Mouse (Mus musculus) myocyte (in vitro differentiated cells): ENCODE measurements around the gene Kif1c. TPM values are rescaled to one million over a fixed set of nuclear protein-coding genes. Genes with fewer than 3 reads are reported as not detected.

Experiments used
- H3K27me3 ChIP-seq: one replicate; pipeline ENCODE4 v1.6.1; 2011; ENCODE audit not compliant: control insufficient read depth, insufficient read depth, insufficient read length
- H3K36me3 ChIP-seq: one replicate; pipeline ENCODE4 v1.6.1; 2011; ENCODE audit not compliant: control insufficient read depth, insufficient read depth
- H3K4me2 ChIP-seq: one replicate; pipeline ENCODE4 v1.6.1; 2011; ENCODE audit warnings: low read depth, control low read depth
- H3K4me3 ChIP-seq: one replicate; pipeline ENCODE4 v1.5.1; 2011; ENCODE audit warnings: mild to moderate bottlenecking, control low read depth, moderate library complexity
- H3K79me2 ChIP-seq: one replicate; pipeline ENCODE4 v1.6.1; 2011; ENCODE audit not compliant: control insufficient read depth, insufficient read depth
- H3ac ChIP-seq: one replicate; pipeline ENCODE4 v1.6.1; 2011; ENCODE audit not compliant: control insufficient read depth, insufficient read length
- CEBPB ChIP-seq: IDR thresholded peaks from 2 replicates; pipeline ENCODE4 v1.6.1; 2011; ENCODE audit warnings: mild to moderate bottlenecking, moderate library complexity; ENCODE audit not compliant: poor library complexity, insufficient read depth, severe bottlenecking
- E2F4 ChIP-seq: IDR thresholded peaks from one replicate; pipeline ENCODE4 v1.6.1; 2011; ENCODE audit warnings: mild to moderate bottlenecking, control low read depth, moderate library complexity; ENCODE audit not compliant: insufficient read depth
- MAX ChIP-seq: IDR thresholded peaks from one replicate; pipeline ENCODE4 v1.6.1; 2011; ENCODE audit warnings: low read depth, mild to moderate bottlenecking, control low read depth
- MYOD1 ChIP-seq, 3 experiments: IDR thresholded peaks; one replicate each; pipeline ENCODE4 v1.6.1; 2011; ENCODE audit warnings: control low read depth in 2 of 3, low read depth in 2 of 3, mild to moderate bottlenecking in 2 of 3, moderate library complexity in 1 of 3; ENCODE audit not compliant: insufficient read length in 2 of 3, control insufficient read depth in 1 of 3
- MYOG ChIP-seq, 3 experiments: IDR thresholded peaks; one replicate each; pipeline ENCODE4 v1.6.1; 2011; ENCODE audit warnings: control low read depth in 2 of 3, low read depth in 2 of 3, mild to moderate bottlenecking in 2 of 3; ENCODE audit not compliant: insufficient read length in 2 of 3, control insufficient read depth in 1 of 3, insufficient read depth in 1 of 3
- POLR2A ChIP-seq: IDR thresholded peaks from one replicate; pipeline ENCODE4 v1.6.1; 2011; ENCODE audit warnings: low read depth, mild to moderate bottlenecking, control low read depth, moderate library complexity; ENCODE audit not compliant: insufficient read length
- POLR2AphosphoS2 ChIP-seq: IDR thresholded peaks from one replicate; pipeline ENCODE4 v1.6.1; 2011; ENCODE audit warnings: low read depth, control low read depth; ENCODE audit not compliant: insufficient read length
- REST ChIP-seq: IDR thresholded peaks from one replicate; pipeline ENCODE4 v1.6.1; 2011; ENCODE audit warnings: mild to moderate bottlenecking, control low read depth, moderate library complexity; ENCODE audit not compliant: insufficient read depth, insufficient read length
- SRF ChIP-seq: IDR thresholded peaks from one replicate; pipeline ENCODE4 v1.6.1; 2011; ENCODE audit warnings: low read depth; ENCODE audit not compliant: control insufficient read depth, insufficient read length
- TCF12 ChIP-seq: IDR thresholded peaks from one replicate; pipeline ENCODE4 v1.6.1; 2011; ENCODE audit warnings: mild to moderate bottlenecking, control low read depth; ENCODE audit not compliant: poor library complexity, insufficient read depth, severe bottlenecking
- TCF3 ChIP-seq: IDR thresholded peaks from one replicate; pipeline ENCODE4 v1.6.1; 2011; ENCODE audit warnings: low read depth, control low read depth; ENCODE audit not compliant: insufficient read length
- USF1 ChIP-seq: IDR thresholded peaks from one replicate; pipeline ENCODE4 v1.6.1; 2011; ENCODE audit warnings: low read depth, mild to moderate bottlenecking, control low read depth, moderate library complexity
- polyA plus RNA-seq: library from polyadenylated mRNA; unstranded; fragments of >200 nt; fragmentation: generic; extraction: Trizol; gene quantifications from one replicate; pipeline ENCODE4 v1.2.1, GENCODE M21; 2012; ENCODE audit warnings: missing spikeins

The Kif1c gene
- polyA plus RNA-seq, 1 experiment = 96.3 TPM

GRCm38 (mm10) chr11:70721072-70721471 is 20.7 kb downstream of the Kif1c start:
- Histone ChIP-seq H3K27me3 (no peaks in the 10 kb centered on the region), H3K79me2 (no peaks in the 10 kb centered on the region), H3K4me2 (no peak overlapping the region), H3ac (no peak overlapping the region), H3K4me3 (no peak overlapping the region), H3K36me3 (peaks cover 65% of the 10 kb centered on the region)
- TF ChIP-seq SRF = no peak
- TF ChIP-seq E2F4 = no peak
- no peak for TF ChIP-seq TCF3
- TF ChIP-seq MYOG (IDR thresholded peaks at IDR 0.05; ENCODE audit: control insufficient read depth in 1 of 3, insufficient read depth in 1 of 3, insufficient read length in 2 of 3, low read depth in 2 of 3) = no peak
- no peak for TF ChIP-seq USF1
- TF ChIP-seq POLR2A = no peak
- no peak for TF ChIP-seq CEBPB
- no peak for TF ChIP-seq TCF12
- no peak for TF ChIP-seq MYOD1 (IDR thresholded peaks at IDR 0.05; ENCODE audit: control insufficient read depth in 1 of 3, insufficient read length in 2 of 3, low read depth in 2 of 3)
- TF ChIP-seq MAX = no peak

GRCm38 (mm10) chr11:70724706-70725105 is 24.4 kb downstream of the Kif1c start:
- no peak overlapping the region for H3ac ChIP-seq

DNA sequence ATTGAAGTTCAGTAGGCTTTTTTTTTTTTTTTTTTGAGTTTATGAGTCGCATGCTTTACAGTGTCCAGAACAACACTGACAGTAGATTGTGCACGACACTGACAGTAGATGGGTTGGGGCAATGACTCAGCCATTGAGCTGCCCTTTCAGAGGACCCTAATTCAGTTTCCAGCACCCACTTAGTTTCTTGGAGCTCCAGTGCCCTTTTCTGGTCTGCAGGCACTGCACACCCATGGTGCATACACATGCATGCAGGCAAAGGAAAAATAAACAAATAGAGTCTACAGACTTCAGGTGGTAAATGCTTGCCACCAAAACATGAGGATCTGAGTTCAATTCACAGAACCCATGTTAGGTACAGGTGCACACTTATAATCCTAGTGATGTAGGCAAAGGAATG is 26.2 kb downstream of the Kif1c start:
- Histone ChIP-seq H3K4me2 (no peak overlapping the region), H3K79me2 (no peaks in the 10 kb centered on the region), H3K36me3 (peaks cover 32% of the 10 kb centered on the region), H3K27me3 (no peaks in the 10 kb centered on the region), H3ac (no peak overlapping the region), H3K4me3 (no peak overlapping the region)
- TF ChIP-seq TCF3 (no peak), MYOD1 (IDR thresholded peaks at IDR 0.05; ENCODE audit: control insufficient read depth in 1 of 3, insufficient read length in 2 of 3, low read depth in 2 of 3) (no peak), POLR2A (no peak), TCF12 (no peak), MYOG (IDR thresholded peaks at IDR 0.05; ENCODE audit: control insufficient read depth in 1 of 3, insufficient read depth in 1 of 3, insufficient read length in 2 of 3, low read depth in 2 of 3) (no peak), E2F4 (no peak), MAX (no peak), REST (no peak), USF1 (no peak), CEBPB (no peak), POLR2AphosphoS2 (no peak), SRF (no peak)

More at GRCm38 (mm10) chr11:70724706-70725105, 24.4 kb downstream of the Kif1c start:
- H3K36me3 ChIP-seq = peaks cover 44% of the 10 kb centered on the region
- no peaks in the 10 kb centered on the region for H3K79me2 ChIP-seq
- H3K4me3 ChIP-seq = no peak overlapping the region
- TF ChIP-seq MYOG (IDR thresholded peaks at IDR 0.05; ENCODE audit: control insufficient read depth in 1 of 3, insufficient read depth in 1 of 3, insufficient read length in 2 of 3, low read depth in 2 of 3) = no peak
- no peak for TF ChIP-seq TCF12
- no peak for TF ChIP-seq REST
- TF ChIP-seq MYOD1 (IDR thresholded peaks at IDR 0.05; ENCODE audit: control insufficient read depth in 1 of 3, insufficient read length in 2 of 3, low read depth in 2 of 3) = no peak
- TF ChIP-seq MAX = no peak
- TF ChIP-seq POLR2AphosphoS2 = no peak
- TF ChIP-seq E2F4 = no peak
- no peak for TF ChIP-seq USF1
- TF ChIP-seq SRF = no peak
- TF ChIP-seq POLR2A = no peak
- no peak for TF ChIP-seq TCF3
- no peak for TF ChIP-seq CEBPB
- H3K27me3 ChIP-seq = no peaks in the 10 kb centered on the region
- no peak overlapping the region for H3K4me2 ChIP-seq

DNA sequence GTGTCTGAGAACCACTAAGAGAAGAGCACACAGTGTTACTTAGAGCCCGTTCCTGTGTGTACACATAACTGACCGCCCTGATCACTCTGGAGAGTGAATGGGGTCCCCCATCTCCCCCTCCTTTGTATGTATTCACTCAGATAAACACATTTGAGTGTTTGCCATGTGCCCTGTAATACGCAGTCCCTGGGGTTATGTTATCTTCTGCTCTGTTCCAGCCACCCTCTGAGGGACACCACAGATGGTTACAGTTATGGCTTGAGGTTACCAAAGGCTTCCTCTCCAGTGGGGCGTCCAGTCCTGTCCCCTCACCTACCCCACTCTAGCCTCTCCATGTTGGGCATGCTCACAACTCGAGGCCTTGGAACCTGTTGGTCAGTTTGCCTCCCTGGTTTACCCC is 27.0 kb downstream of the Kif1c start:
- Histone ChIP-seq H3K4me3 (no peak overlapping the region), H3K4me2 (no peak overlapping the region), H3K36me3 (peaks cover 24% of the 10 kb centered on the region), H3K79me2 (no peaks in the 10 kb centered on the region), H3K27me3 (no peaks in the 10 kb centered on the region), H3ac (no peak overlapping the region)
- TF ChIP-seq E2F4 (no peak), MAX (no peak), USF1 (no peak), POLR2AphosphoS2 (no peak), CEBPB (no peak), TCF3 (no peak), REST (no peak), MYOG (IDR thresholded peaks at IDR 0.05; ENCODE audit: control insufficient read depth in 1 of 3, insufficient read depth in 1 of 3, insufficient read length in 2 of 3, low read depth in 2 of 3) (no peak), SRF (no peak)

DNA sequence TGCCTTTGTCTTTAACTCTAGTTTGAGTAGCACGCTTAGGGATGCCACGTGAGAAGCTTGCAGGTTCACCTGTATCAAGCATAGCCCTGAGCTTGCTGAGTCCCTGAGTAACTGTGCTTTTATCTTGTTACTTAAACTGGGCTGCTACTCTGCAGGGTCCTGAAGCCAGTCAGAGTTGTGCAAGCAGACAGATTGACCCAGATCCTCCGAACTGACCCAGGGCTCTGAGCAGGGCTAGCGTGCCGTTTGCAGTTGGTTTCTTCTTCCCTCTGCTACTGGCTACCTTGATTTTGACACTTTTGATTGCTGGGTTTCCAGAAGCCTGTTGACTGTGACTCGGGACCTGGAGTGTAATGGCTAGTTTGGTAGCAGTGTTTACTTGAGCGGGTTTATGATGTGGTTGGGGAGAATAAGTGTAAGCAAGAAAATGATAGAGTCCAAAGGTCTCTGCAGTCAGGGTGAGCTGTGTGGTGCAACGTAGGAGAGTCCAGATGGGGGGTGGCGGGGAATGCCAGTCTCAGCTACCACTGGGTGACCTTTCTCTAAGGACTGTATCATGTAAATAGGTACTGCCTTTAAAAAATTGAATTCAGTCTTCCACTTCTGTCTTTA is 30.2 kb downstream of the Kif1c start:
- peaks cover 1% of the 10 kb centered on the region for H3K36me3 ChIP-seq
- H3K4me2 ChIP-seq = no peak overlapping the region
- no peaks in the 10 kb centered on the region for H3K79me2 ChIP-seq
- no peak overlapping the region for H3K4me3 ChIP-seq
- TF ChIP-seq POLR2A = no peak
- no peak for TF ChIP-seq REST
- no peak for TF ChIP-seq MAX
- no peak for TF ChIP-seq MYOD1 (IDR thresholded peaks at IDR 0.05; ENCODE audit: control insufficient read depth in 1 of 3, insufficient read length in 2 of 3, low read depth in 2 of 3)
- TF ChIP-seq SRF = no peak
- TF ChIP-seq USF1 = no peak
- H3K27me3 ChIP-seq = no peaks in the 10 kb centered on the region
- H3ac ChIP-seq = no peak overlapping the region
